Mouse (Mus musculus) Patski (cell line): ENCODE data around the gene Tmem175. TPM values are rescaled to one million over a fixed set of nuclear protein-coding genes. Genes with fewer than 3 reads are reported as not detected.

Experiments used
- ATAC-seq: fragments of 100-300 bp; one replicate; pipeline ENCODE4 v1.8.0; 2021
- CTCF ChIA-PET: fragments of 350-600 bp; sonication (Branson Sonifier 250); formaldehyde crosslinking; loops from one replicate; lab custom pipeline; 2022; ENCODE audit warnings: inconsistent platforms; lab: Charles Lee
- POLR2A ChIA-PET: fragments of 350-600 bp; sonication (Branson Sonifier 250); formaldehyde crosslinking; loops from one replicate; lab custom pipeline; 2022; ENCODE audit warnings: antibody characterized with exemption, inconsistent platforms; lab: Charles Lee
- DNase-seq: peaks from one replicate; pipeline ENCODE4 v3.0.0-alpha.2; 2011; ENCODE audit warnings: low read depth, low spot score
- H3K27me3 ChIP-seq: fragments of 371-371 bp; one replicate; pipeline ENCODE4 v1.5.1; 2021
- CTCF ChIP-seq: fragments of 100-300 bp; IDR thresholded peaks from one replicate; pipeline ENCODE4 v1.5.1; 2021
- in situ Hi-C: fragments of 300-500 bp; cut with MboI; formaldehyde crosslinking; loops from 3 replicates; pipeline ENCODE4 v1.11.1; 2018; ENCODE audit warnings: low pct_unique_long_range_greater_than_20kb, mixed read lengths
- polyA plus RNA-seq: library from polyadenylated mRNA; unstranded; gene quantifications from one replicate; pipeline ENCODE4 v1.2.3, GENCODE M21; 2021

Tmem175 gene
- polyA plus RNA-seq, 1 experiment from 2014 or later: 37.2 TPM

- POLR2A ChIA-PET: interaction anchor here (1.0 kb wide), 1 partner anchor 51 kb away, joined by 3 read pairs; no protein-coding TSS in a partner anchor
- ATAC-seq: peak; percentile 97
- TF ChIP-seq CTCF: no peak
- CTCF ChIA-PET: interaction anchor here (0.9 to 3.2 kb wide), 6 partner anchors 8 to 66 kb away, joined by 3 to 14 read pairs (median 4); partner anchors contain the start of genes Dgkq and Fgfrl1
- DNase-seq: no peak
- in situ Hi-C loops: loop anchor here (25.0 kb wide), 1 partner anchor 748 kb away; the partner anchor contains the start of gene Rpl5
- no peaks in the 10 kb centered on the region for H3K27me3 ChIP-seq
Observed at GRCm38 (mm10) chr5:108660632-108661268, 31.2 kb downstream of the Tmem175 start.

- H3K27me3 ChIP-seq: no peaks in the 10 kb centered on the region
- ATAC-seq (no peak), DNase-seq (no peak)
- TF ChIP-seq CTCF: no peak
- ChIA-PET POLR2A (no interaction called here), CTCF (interaction anchor here (1.2 to 2.7 kb wide), 2 partner anchors 8 to 12 kb away, joined by 4 to 12 read pairs; no protein-coding TSS in a partner anchor)
- in situ Hi-C loops: loop anchor here (25.0 kb wide), 1 partner anchor 750 kb away; the partner anchor contains the start of gene Rpl5
Observed at GRCm38 (mm10) chr5:108662772-108663171, 33.2 kb downstream of the Tmem175 start.

GRCm38 (mm10) chr5:108665066-108665465 is 35.5 kb downstream of the Tmem175 start:
- POLR2A ChIA-PET: interaction anchor here (1.0 to 1.1 kb wide), 2 partner anchors 14 to 30 kb away, joined by 3 read pairs; no protein-coding TSS in a partner anchor

GRCm38 (mm10) chr5:108667370-108667769 is 37.8 kb downstream of the Tmem175 start:
- ATAC-seq (no peak), DNase-seq (no peak)
- ChIA-PET CTCF (interaction anchor here (1.0 to 2.3 kb wide), 6 partner anchors 15 to 425 kb away, joined by 3 to 14 read pairs (median 4); partner anchors contain the start of gene Fgfrl1), POLR2A (no interaction called here)
- no peaks in the 10 kb centered on the region for H3K27me3 ChIP-seq
- in situ Hi-C loops: loop anchor here (25.0 kb wide), 1 partner anchor 755 kb away; the partner anchor contains the start of gene Rpl5
- no peak for TF ChIP-seq CTCF

More at GRCm38 (mm10) chr5:108665066-108665465, 35.5 kb downstream of the Tmem175 start:
- H3K27me3 ChIP-seq: no peaks in the 10 kb centered on the region
- DNase-seq: no peak
- no peak for ATAC-seq
- no peak for TF ChIP-seq CTCF
- CTCF ChIA-PET: interaction anchor here (1.1 to 2.7 kb wide), 3 partner anchors 13 to 235 kb away, joined by 3 to 14 read pairs (median 12); no protein-coding TSS in a partner anchor
- in situ Hi-C loops: loop anchor here (25.0 kb wide), 1 partner anchor 753 kb away; the partner anchor contains the start of gene Rpl5

GRCm38 (mm10) chr5:108668387-108668932 is 38.9 kb downstream of the Tmem175 start:
- peak; percentile 17 for ATAC-seq
- DNase-seq: no peak
- ChIA-PET POLR2A (interaction anchor here (1.1 to 1.7 kb wide), 2 partner anchors 9 to 56 kb away, joined by 3 read pairs; no protein-coding TSS in a partner anchor), CTCF (interaction anchor here (0.5 to 3.5 kb wide), 15 partner anchors 9 to 737 kb away, joined by 3 to 20 read pairs (median 5); partner anchors contain the start of genes Atp5k, Fgfrl1 and Idua)
- TF ChIP-seq CTCF: no peak
- no peaks in the 10 kb centered on the region for H3K27me3 ChIP-seq
- in situ Hi-C loops: loop anchor here (25.0 kb wide), 1 partner anchor 756 kb away; the partner anchor contains the start of gene Rpl5

GRCm38 (mm10) chr5:108668977-108669936 is 39.7 kb downstream of the Tmem175 start, which contains the start of gene Dgkq:
Gene Dgkq, minus strand, starts transcription at chr5:108669672.
- DNase-seq: no peak
- H3K27me3 ChIP-seq: no peaks in the 10 kb centered on the region
- ChIA-PET POLR2A (interaction anchor here (1.1 to 1.7 kb wide), 3 partner anchors 9 to 55 kb away, joined by 3 read pairs; no protein-coding TSS in a partner anchor), CTCF (interaction anchor here (0.5 to 3.5 kb wide), 15 partner anchors 10 to 737 kb away, joined by 3 to 20 read pairs (median 5); partner anchors contain the start of genes Atp5k, Fgfrl1 and Idua)
- no peak for TF ChIP-seq CTCF
- in situ Hi-C loops: loop anchor here (25.0 kb wide), 1 partner anchor 757 kb away; the partner anchor contains the start of gene Rpl5
- ATAC-seq: peak; percentile 80

GRCm38 (mm10) chr5:108669986-108670385 is 40.4 kb downstream of the Tmem175 start:
- ATAC-seq (no peak), DNase-seq (no peak)
- in situ Hi-C loops: loop anchor here (5.0 to 25.0 kb wide), 2 partner anchors 57 to 758 kb away; partner anchors contain the start of gene Rpl5
- ChIA-PET POLR2A (interaction anchor here (1.2 to 1.7 kb wide), 3 partner anchors 21 to 55 kb away, joined by 3 to 5 read pairs (median 3); no protein-coding TSS in a partner anchor), CTCF (interaction anchor here (0.7 to 3.5 kb wide), 14 partner anchors 8 to 60 kb away, joined by 3 to 20 read pairs (median 6); partner anchors contain the start of gene Idua)
- TF ChIP-seq CTCF: no peak
- no peaks in the 10 kb centered on the region for H3K27me3 ChIP-seq

- in situ Hi-C loops: loop anchor here (5.0 to 25.0 kb wide), 2 partner anchors 57 to 758 kb away; partner anchors contain the start of gene Rpl5
- POLR2A ChIA-PET: interaction anchor here (1.2 to 1.3 kb wide), 2 partner anchors 21 to 23 kb away, joined by 5 read pairs; no protein-coding TSS in a partner anchor
- CTCF ChIA-PET: interaction anchor here (0.7 to 3.5 kb wide), 12 partner anchors 9 to 87 kb away, joined by 3 to 20 read pairs (median 6); partner anchors contain the start of gene Idua
- H3K27me3 ChIP-seq: no peaks in the 10 kb centered on the region
- ATAC-seq (peak; percentile 48), DNase-seq (no peak)
- TF ChIP-seq CTCF: no peak
Observed at GRCm38 (mm10) chr5:108670785-108671184, 41.2 kb downstream of the Tmem175 start.
